Mouse (Mus musculus): ENCODE data around the gene Elp4.

Gene Elp4

DNA sequence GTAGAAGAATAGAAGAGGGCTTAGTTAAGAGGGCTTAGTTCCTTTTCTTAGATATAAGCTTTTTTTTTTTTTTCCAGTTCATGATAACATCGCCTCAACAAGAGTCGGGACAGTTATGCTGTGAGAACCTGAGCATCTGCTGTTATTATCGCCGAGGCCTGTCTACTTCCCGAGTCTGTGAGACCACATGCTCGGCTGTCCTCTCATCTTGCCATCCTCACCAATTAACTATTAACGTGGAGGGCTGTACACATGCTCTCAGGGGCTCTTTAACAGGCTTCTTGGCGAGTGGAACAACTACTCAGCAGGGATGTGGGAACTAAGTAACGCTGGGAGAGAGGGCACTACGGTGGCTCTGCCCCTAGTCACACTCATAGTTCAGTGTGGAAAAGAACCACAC lies 99.9 kb downstream of the Elp4 start:
- peak; percentile 13 to 43 for DNase-seq

DNA sequence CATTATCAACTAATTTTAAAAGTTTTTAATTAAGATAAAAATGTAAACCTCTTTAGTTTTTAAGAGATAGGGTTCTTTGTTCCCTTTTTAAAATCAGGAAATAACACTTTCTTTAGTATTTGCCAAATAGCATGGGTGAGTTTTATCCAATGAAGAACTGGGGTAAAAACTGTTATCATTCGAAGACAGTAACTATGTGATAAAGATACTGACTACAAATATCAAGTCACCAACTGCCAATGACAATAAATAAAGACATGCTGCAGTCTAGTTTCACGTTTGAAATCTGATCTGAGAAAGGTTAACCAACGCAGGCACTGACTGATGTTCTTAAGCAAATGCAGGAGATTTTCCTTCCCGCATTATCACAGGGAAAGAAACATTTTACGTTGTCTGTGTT lies 100.9 kb downstream of the Elp4 start:
- DNase-seq, result no peak

DNA sequence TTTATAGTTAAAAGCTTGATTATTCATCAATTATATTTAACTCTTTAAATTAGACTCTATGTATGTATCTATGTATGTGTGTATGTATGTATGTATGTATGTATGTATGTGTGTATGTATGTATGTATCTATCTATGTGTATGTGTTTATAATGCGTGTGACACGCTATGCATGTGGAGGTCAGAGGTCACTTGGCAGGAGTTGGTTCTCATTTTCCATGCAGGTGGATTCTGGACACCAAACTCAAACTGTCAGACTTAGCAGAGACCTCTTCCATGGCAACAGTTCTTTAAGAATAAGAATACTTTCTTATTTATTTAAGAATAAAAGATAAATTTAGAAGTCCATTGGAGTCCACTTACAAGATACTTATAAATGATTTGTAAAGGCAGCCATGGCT lies 101.5 kb downstream of the Elp4 start:
- DNase-seq, result no peak

DNA sequence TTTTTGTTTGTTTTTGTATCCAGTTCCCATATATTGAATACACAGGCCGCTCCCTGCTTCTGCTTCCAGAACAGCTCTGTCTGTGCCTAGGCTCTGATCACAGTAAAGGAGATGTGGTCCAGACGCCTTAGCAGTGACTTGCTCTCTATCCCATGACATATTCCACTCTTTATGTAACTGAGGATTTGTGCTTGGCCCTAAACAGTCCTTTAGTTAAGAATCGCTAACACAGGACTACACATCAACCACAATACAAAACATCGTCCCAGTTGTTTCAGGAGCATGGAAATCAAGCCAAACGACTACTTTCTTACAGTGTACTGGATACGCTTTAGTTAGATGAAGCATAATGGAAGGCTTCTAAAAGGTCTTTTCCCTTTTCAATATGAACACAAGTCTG lies 102.8 kb downstream of the Elp4 start:
- DNase-seq, result no peak

DNA sequence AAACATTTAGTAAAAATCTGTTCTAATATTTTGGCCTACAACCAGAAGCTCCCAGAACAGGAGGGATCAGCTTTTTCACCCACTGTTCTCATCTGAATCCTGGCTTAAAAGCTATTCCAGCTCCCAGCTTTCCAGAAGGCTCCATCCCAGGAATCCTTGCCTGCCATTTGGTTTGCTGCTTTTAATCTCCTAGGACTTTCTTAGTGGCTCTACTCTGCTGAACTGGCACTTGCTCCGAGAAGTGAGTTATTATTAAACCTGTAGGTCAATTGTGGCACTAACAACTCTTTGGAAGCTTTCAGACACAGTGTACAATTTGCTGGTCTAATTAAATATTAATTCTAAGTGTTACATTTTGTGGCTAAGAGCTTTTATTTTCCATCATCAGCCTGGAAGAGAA lies 103.7 kb downstream of the Elp4 start:
- DNase-seq, result peak; percentile 46 to 81

DNA sequence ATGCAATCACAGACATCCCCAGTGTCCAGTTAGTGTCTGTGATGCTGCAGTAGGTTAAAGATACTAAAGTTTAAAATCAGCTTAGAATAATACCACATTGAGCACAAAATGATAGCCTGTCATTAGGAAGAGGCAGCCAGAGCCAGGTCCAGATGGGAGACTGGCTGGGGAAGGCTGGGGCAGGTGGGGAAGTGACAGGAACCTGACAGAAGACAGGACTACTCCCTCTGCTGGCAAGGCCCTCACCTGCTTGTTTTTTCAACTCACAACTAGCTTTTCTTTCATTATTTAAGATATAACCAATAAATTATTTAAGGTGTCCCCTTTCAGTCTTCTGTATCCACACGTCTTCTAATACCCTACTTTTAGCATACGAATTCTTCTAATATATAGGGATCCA lies 104.5 kb downstream of the Elp4 start:
- peak; percentile 17 to 59 for DNase-seq

DNA sequence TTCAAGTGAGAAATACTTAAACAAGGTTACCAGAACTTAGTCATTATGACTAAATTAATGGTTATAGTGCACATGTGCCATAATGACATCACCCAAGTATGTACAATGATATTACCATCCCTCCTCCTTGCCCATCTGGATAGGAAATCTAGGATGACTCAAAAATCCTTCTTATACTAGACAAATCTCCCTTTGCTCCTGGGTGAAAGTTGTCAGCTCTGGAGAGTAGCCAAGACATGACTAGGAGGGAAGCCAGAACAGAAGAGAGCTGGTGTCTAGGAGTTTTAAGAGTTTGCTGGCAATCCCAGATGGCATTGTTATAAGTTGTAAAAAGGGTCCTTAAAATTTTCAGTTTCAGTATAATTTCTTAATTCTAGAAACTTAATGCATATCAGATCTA lies 106.5 kb downstream of the Elp4 start:
- DNase-seq, result peak; percentile 37 to 38

DNA sequence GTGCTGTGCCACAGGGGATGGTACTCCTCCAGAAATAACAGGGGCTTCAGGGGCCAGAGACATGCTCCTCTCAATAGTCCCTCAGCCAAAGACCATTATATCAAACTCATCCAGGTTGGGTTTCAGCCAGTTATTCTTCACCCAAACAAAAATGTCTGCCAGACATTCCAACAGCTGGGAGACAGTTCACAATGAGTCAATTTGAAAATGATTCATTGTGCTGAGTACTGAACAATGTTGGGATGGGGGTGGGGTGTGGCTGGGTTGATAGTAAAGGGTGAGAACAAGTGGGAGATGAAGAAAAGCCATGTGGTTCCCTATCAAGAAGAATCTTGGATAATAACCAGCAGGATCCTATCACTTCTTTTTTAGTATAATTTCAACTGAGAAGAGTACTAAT lies 108.3 kb downstream of the Elp4 start:
- no peak for DNase-seq

DNA sequence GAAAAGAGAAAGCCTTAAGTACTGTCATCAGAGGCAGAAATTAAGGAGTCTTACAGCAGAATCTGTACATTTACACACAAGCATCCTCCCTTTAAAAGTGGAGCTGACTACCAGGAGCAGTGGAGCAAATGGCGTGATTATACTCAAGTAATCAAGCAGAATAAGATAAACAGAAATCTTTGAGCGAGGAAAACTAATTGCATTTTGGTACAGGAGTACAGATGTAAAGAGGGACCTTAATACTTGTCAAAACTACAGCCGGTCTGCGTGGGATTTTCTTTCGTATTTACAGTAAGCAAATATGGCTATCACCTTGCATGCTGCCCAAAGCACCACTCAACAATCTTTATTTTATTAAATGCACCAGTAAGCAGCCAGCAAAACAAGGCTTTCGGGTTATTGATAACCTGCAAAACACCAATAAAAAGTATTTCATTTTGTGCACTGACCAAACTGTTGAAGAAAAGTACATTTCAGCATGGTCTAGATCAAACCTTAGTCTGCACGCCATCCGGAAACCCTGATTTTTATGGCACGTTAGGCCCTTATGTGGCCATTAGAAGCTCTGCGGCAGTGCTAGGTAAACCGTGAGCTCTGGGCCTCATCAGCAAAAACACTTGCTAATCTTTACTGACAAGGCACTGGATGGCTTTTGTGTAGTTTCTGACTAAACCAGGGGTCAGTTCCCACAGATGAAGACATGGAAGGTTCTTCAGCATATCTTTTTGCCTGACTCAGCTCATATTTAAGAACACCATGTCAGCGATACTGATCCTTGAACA lies 111.8 kb downstream of the Elp4 start:
- DNase-seq, result no peak

DNA sequence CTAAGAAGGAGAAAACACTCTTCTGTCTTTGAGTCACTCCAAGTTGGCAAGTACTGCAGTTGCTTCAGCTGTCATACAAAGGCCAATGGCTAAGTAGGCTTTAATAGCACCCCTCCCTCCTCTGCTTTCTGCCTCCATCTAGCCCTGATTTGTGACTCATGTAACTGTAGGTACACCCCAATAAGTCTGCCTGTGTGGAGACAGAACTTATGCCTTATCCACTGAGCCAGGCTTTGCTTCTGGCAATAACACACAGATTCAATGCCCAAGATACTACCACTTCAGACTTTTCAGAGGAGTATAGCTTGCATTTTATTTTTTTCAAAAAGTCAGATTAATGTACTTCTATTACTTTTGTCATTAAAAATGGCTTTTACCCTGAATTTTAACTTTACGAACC lies 114.4 kb downstream of the Elp4 start:
- no peak for DNase-seq

DNA sequence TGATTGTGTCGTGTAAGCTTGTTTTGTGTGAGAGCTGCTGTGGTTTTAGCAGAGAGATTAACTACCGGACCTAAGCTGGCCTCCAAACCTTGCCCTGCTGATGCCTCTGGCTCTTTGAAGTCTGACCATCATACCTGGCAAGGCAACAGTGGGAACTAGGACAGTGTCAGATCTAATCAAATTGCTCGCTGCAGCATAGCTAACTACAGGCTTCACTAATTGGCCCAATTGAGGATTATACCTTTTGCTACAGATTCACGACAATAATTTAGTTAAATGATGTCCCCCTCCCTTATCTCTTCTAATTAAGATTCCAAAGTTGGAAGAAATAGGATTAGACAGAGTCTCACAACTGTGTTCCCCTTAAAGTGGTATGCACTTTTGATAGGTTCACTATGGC lies 116.6 kb downstream of the Elp4 start:
- no peak for DNase-seq

DNA sequence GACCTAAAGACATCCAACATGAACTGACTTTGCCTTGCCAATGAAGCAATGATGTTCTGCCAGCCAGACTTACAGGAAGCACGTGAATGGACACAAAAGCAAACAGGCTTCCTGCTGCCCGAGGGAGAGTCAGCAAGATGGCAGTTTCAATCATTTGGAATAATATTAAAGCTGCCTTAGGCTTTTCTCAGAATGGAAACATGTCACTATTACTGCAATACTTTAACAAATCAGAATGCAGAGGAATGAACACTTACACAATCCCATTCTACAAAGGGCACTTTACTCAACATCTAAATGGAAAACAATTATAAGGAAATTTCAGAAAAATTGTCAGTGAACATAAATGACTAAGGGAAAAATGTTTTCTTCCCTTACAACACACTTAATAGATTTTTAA lies 117.4 kb downstream of the Elp4 start:
- DNase-seq, result no peak

DNA sequence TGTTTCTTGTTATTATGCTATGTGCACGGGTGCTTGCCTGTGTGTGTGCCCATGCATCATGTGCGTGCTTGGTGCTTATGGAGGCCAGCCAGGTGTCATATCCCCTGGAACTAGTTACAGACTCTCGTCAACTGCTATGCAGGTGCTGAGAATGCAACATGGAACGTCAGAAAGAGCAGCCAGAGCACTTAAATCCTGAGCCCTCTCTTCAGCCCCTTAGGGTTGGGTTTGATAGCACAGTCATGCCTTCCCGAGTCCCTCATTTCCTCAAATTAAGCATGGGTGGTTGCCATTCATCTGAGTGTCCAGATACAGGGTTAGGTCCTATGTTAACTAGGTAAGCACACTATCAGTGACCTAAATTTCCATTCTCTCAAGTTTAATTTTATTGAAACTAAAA lies 121.5 kb downstream of the Elp4 start:
- DNase-seq, result no peak

DNA sequence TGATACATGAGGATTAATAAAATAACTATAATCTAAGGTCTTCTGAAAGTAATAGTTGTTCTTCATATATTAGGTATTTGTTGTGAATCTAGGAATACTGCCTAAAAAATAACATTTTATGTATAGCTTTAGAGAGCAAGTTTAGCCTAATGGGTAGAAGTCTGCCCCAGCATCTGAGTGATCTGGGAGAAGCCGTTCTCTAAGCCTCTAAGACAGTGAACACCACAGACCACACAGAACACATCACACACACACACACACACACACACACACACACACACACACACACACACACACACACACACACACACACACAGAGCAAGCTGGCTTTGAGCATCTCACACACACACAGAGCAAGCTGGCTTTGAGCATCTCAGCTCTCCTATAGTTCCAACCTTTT lies 123.6 kb downstream of the Elp4 start:
- no peak for DNase-seq

DNA sequence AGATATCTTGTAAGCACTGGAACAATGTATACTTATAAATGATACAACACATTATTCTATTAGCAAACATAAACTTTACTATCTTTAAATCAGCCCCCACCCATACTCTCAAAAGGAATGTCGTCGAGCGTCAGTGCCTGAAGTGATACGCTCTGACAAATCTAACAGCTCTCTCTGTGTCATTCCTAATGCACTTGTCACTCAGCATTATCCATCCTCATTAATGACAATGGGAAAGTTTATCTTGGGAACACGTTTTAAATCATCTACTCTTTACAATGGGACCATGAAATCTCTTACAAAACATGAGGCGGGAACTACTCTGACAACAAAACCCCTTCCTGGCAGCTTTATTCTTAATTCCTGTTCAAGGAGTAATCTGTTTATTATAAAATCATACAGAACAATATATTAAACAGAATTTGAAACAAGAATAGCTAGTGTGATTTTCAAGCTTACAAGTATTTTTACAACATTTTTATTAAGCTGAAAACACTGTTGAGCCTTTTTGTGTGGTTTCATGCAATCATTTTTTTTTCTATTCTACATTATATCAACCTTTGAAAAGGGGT lies 125.0 kb downstream of the Elp4 start:
- DNase-seq, result no peak

DNA sequence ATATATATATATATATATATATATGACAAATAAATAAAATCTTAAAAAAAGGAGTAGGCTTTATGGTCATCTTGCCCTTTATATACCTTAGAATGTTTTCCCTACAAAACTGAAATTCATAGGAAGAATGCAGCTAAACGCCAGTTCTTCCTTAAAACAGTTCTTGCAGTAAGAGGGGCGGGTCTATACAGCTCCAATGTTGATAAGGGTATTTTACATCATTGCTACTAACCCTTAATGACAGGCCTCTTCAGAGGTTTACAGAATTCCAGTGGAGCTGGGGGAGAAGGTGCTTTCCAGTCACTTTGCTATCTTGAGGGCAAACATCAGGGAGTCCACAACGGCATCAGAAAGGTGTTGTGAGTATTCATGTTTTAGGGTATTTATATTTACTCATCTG lies 133.1 kb downstream of the Elp4 start:
- no peak for DNase-seq

DNA sequence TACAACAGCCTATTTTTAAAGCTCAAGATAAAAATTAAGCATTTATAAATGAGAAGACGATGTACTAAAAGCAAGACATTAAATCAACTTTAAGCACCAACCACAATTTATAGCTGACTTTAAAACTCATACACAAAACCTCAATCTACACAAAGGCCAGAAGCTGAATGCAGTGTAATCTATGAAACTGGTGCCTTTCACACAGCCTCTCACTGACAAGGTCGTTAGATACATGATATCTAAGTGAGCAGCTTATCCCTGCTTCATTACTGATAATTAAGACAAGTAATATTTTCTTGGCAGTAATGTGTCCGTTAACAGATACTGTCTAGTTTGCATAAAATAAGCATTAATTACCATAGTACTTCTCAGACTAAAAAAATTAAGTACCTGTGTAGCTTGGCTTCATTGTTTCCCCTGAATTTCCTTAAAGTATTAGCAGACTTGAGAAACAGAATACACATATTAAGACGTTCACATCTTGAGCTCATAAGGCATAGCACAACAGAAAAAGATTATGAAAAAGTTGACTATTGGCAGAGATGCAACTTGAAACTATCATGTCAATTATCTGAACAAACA lies 134.5 kb downstream of the Elp4 start:
- DNase-seq, result no peak

DNA sequence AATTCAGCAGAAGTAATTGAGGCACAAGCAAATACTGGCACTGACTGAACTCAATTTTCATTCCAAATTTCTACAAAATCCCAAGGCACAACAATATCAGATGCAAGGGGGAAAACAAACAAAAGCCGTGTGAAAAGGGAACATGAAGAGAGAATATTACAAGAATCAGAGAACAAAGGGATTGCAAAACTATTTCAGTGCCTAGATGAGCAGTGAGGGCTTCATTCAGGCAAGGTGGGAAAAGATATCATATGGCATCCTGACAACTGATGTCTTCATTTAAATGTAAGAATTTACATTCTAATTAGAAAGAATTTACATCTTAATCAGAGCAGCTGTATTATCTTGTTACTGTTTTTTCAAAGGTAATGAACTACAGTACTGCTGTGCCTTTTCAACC lies 150.9 kb downstream of the Elp4 start:
- no peak for DNase-seq

DNA sequence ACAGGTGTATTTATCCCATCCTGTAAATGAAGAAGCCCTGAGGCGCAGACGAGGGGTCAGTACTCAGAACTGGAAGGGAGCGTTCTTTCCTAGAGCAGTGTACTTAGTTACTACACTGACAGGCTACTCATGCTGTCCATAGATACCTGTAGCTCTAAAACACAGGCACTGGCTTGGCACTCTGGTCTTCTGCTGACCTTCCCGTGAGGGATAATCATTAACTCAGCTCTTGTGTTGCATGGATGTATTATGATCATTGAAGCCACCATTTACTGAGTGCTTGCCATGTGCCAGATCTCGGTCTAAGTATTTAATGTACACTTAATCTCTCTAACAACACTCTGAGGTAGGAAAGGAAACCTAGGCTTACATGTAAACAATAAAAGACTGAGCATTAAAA lies 155.3 kb downstream of the Elp4 start:
- peak; percentile 12 to 48 for DNase-seq

DNA sequence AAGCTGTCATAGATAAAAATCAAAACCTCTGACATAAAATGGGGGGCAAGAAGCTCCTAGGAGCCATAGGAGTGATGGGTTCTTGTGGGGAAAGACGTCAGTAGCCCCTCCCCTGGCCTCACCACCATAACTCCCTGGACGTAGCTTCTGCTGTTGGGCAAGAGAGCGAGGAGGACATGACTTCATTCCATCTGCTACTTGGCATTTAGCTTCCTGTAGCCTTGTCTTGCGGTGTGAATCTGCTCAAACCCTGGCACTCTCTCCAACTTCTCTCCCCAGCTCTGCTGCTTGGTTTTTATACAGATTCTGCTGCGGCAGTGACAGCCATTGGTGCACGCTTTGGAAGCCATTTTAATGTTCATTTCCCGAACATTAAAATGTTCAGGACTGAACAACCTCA lies 157.5 kb downstream of the Elp4 start:
- no peak for DNase-seq

DNA sequence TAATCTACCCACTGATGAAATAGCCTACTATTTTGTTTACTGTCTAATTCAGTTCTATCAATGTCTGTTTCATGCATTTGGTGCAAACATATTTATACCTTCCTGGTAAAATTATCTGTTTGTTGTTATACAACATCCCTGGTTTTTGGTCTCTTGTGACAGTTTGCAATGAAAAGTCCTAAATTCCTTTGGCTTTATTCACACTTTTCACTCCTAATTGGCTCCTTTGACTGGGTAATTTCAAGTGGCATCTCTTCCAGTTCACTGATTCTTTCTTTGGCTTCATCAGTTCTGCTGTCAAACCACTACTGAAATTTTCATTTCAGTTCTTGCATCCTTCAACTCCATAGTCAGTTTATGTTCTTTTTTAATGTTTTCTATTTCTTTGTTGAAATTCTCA lies 168.2 kb downstream of the Elp4 start:
- no peak for DNase-seq

DNA sequence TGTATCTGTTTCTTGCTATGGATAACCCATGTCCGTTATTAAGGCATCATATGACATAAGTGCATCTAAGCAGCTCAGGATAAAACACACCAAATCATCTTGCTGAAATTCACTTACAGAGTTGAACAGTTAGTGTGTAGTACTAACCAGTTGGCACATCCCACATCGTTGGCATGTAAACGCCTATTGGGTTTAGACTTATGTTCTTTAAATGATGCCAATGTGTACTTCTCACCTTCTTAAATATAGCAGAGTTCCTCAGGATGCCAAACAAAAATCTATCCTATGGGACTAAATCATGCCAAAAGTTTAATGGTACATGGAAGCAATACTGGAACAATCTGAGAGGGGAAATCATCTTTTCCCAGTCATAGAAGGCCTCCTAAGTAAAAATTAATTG lies 173.7 kb downstream of the Elp4 start:
- DNase-seq, result no peak

DNA sequence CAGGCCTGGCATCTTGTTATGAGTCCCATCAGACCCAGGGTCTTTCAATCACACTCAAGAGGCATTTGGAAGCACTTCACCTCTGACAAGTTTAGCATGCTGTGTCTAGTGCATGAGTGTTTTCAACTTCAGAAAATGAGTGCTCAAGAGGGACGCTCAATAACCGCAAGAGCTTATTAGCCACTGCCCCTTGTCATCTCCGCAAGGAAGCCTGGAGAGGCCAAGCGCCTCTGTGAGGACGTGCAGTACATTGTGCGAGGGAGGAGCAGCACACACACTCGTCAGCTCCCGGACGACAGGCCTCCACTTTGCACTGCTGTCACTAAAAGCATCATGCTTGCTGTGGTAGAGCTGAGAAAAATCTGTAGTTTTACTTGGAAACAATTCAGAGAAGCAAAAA lies 177.7 kb downstream of the Elp4 start:
- DNase-seq, result no peak

DNA sequence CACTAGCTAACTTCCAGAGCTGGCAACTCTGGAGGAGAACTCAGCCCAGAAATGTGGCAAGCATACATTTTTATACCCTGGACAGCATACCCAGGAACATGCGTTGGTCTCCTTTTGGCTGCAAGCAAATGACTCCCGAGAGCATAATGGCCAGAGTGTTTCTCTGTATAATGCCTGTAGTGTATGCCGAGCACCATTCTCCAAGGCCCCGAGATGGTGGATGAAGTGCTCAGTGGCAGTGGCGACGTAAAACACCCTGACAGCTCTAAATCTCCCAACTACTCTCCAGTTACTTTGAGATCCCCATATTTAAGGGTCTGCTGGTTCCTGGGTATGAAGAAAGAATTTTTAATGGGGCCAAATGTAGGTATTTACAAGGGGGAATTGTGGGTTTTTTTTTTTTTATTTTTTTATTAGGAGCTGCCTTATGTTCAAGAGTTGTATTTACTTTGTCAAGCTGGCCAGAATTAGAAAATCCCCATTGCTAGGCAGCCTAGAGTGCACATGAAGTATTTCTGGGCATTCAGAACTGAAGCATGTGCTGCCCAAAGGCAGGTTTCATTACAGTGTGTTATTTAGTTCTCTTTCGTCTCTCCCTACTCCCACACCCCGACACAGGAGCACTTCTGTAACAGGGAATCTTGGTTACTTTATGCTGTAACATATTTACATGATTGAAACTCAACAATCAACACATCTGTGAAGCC lies 188.8 kb downstream of the Elp4 start:
- no peak for DNase-seq
